Mouse (Mus musculus): ENCODE measurements around the gene Hc. TPM values are rescaled to one million over a fixed set of nuclear protein-coding genes. Genes with fewer than 3 reads are reported as not detected.

Hc gene
- total RNA-seq (2021) = not detected

GRCm38 (mm10) chr2:35061338-35061737 lies at the start of gene Hc:
Gene Hc (minus strand): TSS chr2:35061438.
- no peak for DNase-seq (ENCODE audit: low spot score)
- intact Hi-C loops (cut with DNase I) = no loop called here

GRCm38 (mm10) chr2:35110521-35110920 lies 49.3 kb upstream of the Hc start:
- intact Hi-C loops (cut with DNase I) = no loop called here
- DNase-seq (ENCODE audit: low spot score) = no peak

- no peak for DNase-seq (ENCODE audit: low spot score)
- intact Hi-C loops (cut with DNase I) = loop anchor here (5.0 to 10.0 kb wide), 3 partner anchors 63 to 335 kb away; partner anchors contain the start of genes Fbxw2 and Hspa5
These were observed 48.7 kb upstream of the Hc start for GRCm38 (mm10) chr2:35109924-35110304.

GRCm38 (mm10) chr2:35109141-35109923 lies 48.1 kb upstream of the Hc start, which contains the start of gene Cntrl:
Gene Cntrl (plus strand): TSS chr2:35109492.
- peak; percentile 92 for DNase-seq (ENCODE audit: low spot score)
- intact Hi-C loops (cut with DNase I) = loop anchor here (5.0 to 10.0 kb wide), 3 partner anchors 62 to 335 kb away; partner anchors contain the start of genes Fbxw2 and Hspa5

- intact Hi-C loops (cut with DNase I) = loop anchor here (5.0 to 10.0 kb wide), 3 partner anchors 61 to 334 kb away; partner anchors contain the start of genes Fbxw2 and Hspa5
These were observed 47.5 kb upstream of the Hc start for GRCm38 (mm10) chr2:35108712-35109111.

GRCm38 (mm10) chr2:35107984-35108635 lies 46.9 kb upstream of the Hc start:
- DNase-seq (ENCODE audit: low spot score) = no peak

More at GRCm38 (mm10) chr2:35108712-35109111, 47.5 kb upstream of the Hc start:
- DNase-seq (ENCODE audit: low spot score) = no peak

GRCm38 (mm10) chr2:35104843-35105242 lies 43.6 kb upstream of the Hc start:
- DNase-seq (ENCODE audit: low spot score) = no peak
- intact Hi-C loops (cut with DNase I) = loop anchor here (5.0 to 10.0 kb wide), 3 partner anchors 58 to 330 kb away; partner anchors contain the start of genes Fbxw2 and Hspa5

More at GRCm38 (mm10) chr2:35107984-35108635, 46.9 kb upstream of the Hc start:
- intact Hi-C loops (cut with DNase I) = loop anchor here (5.0 to 10.0 kb wide), 3 partner anchors 61 to 333 kb away; partner anchors contain the start of genes Fbxw2 and Hspa5

GRCm38 (mm10) chr2:35103558-35103957 lies 42.3 kb upstream of the Hc start:
- DNase-seq (ENCODE audit: low spot score) = no peak
- intact Hi-C loops (cut with DNase I) = loop anchor here (10.0 kb wide), 2 partner anchors 279 to 329 kb away; partner anchors contain the start of genes Fbxw2 and Hspa5

GRCm38 (mm10) chr2:35102777-35103176 lies 41.5 kb upstream of the Hc start:
- DNase-seq (ENCODE audit: low spot score) = no peak
- intact Hi-C loops (cut with DNase I) = loop anchor here (10.0 kb wide), 2 partner anchors 278 to 328 kb away; partner anchors contain the start of genes Fbxw2 and Hspa5

- intact Hi-C loops (cut with DNase I) = loop anchor here (10.0 kb wide), 2 partner anchors 277 to 327 kb away; partner anchors contain the start of genes Fbxw2 and Hspa5
These were observed 40.2 kb upstream of the Hc start, which contains the start of gene AI182371 for GRCm38 (mm10) chr2:35101443-35101842. Gene AI182371 (minus strand): TSS chr2:35101543.

GRCm38 (mm10) chr2:35100529-35100928 lies 39.3 kb upstream of the Hc start:
- DNase-seq (ENCODE audit: low spot score) = no peak
- intact Hi-C loops (cut with DNase I) = loop anchor here (10.0 kb wide), 2 partner anchors 276 to 326 kb away; partner anchors contain the start of genes Fbxw2 and Hspa5

More at GRCm38 (mm10) chr2:35101443-35101842, 40.2 kb upstream of the Hc start, which contains the start of gene AI182371:
- no peak for DNase-seq (ENCODE audit: low spot score)

GRCm38 (mm10) chr2:35087418-35087817 lies 26.2 kb upstream of the Hc start:
- intact Hi-C loops (cut with DNase I) = no loop called here
- no peak for DNase-seq (ENCODE audit: low spot score)

- DNase-seq (ENCODE audit: low spot score) = no peak
- intact Hi-C loops (cut with DNase I) = no loop called here
These were observed 17.9 kb upstream of the Hc start for GRCm38 (mm10) chr2:35079166-35079565.

GRCm38 (mm10) chr2:35074328-35074727 lies 13.1 kb upstream of the Hc start:
- intact Hi-C loops (cut with DNase I) = no loop called here
- DNase-seq (ENCODE audit: low spot score) = no peak

- DNase-seq (ENCODE audit: low spot score) = no peak
- intact Hi-C loops (cut with DNase I) = no loop called here
These were observed 11.3 kb upstream of the Hc start for GRCm38 (mm10) chr2:35072547-35072946.

GRCm38 (mm10) chr2:35070275-35070674 lies 9.0 kb upstream of the Hc start:
- no peak for DNase-seq (ENCODE audit: low spot score)
- intact Hi-C loops (cut with DNase I) = no loop called here

GRCm38 (mm10) chr2:35069124-35069523 lies 7.9 kb upstream of the Hc start:
- DNase-seq (ENCODE audit: low spot score) = no peak
- intact Hi-C loops (cut with DNase I) = no loop called here

GRCm38 (mm10) chr2:35067117-35067516 lies 5.9 kb upstream of the Hc start:
- no peak for DNase-seq (ENCODE audit: low spot score)
- intact Hi-C loops (cut with DNase I) = no loop called here

GRCm38 (mm10) chr2:35066525-35067082 lies 5.4 kb upstream of the Hc start:
- no peak for DNase-seq (ENCODE audit: low spot score)
- intact Hi-C loops (cut with DNase I) = no loop called here
